Mouse (Mus musculus): ENCODE measurements around the gene Svs3b. TPM values are rescaled to one million over a fixed set of nuclear protein-coding genes. Genes with fewer than 3 reads are reported as not detected.
"Not testable (repeated sequence)": the region's sequence is repeated elsewhere in the genome, so short reads cannot be mapped to it uniquely, and the experiment has no call there.

Gene Svs3b
- total and polyA plus RNA-seq, 3 experiments, result not detected

- 79% methylated on average over 11 of the region's 11 CpGs for WGBS
Observed at GRCm38 (mm10) chr2:164221522-164221921, 34.9 kb downstream of the Svs3b start, which contains the start of gene Wfdc15b. TSS of gene Wfdc15b (minus strand) at chr2:164221660.

GRCm38 (mm10) chr2:164219295-164219694 is 37.1 kb downstream of the Svs3b start:
- intact Hi-C loops (cut with DNase I), result no loop called here
- H3K36me3 ChIP-seq (ENCODE audit: control insufficient read depth, insufficient read depth, low read length), result no peaks in the 10 kb centered on the region
- H3K9ac ChIP-seq (ENCODE audit: low read depth, low read length), result no peak overlapping the region
- no peak overlapping the region for H3K4me3 ChIP-seq
- 83% methylated on average over 9 of the region's 9 CpGs for WGBS
- no peak for DNase-seq
- H3K27ac ChIP-seq, result no peak overlapping the region
- H3K79me2 ChIP-seq (replicated peaks; ENCODE audit: control insufficient read depth, insufficient read depth, low read length), result no peaks in the 10 kb centered on the region
- H3K4me1 ChIP-seq (ENCODE audit: control insufficient read depth, insufficient read depth, low read length), result no peaks in the 10 kb centered on the region
- no peaks in the 10 kb centered on the region for H3K27me3 ChIP-seq (ENCODE audit: control insufficient read depth, insufficient read depth, low read length)
- no peak for TF ChIP-seq POLR2A (IDR thresholded peaks at IDR 0.05; ENCODE audit: insufficient read depth, low read depth, low read length)
- no peak for TF ChIP-seq CTCF (IDR thresholded peaks at IDR 0.05)
- TF ChIP-seq EP300 (IDR thresholded peaks at IDR 0.05; ENCODE audit: insufficient read depth, low read depth, low read length), result no peak

More at GRCm38 (mm10) chr2:164221522-164221921, 34.9 kb downstream of the Svs3b start, which contains the start of gene Wfdc15b:
- Histone ChIP-seq H3K79me2 (replicated peaks; ENCODE audit: control insufficient read depth, insufficient read depth, low read length) (no peaks in the 10 kb centered on the region), H3K27me3 (ENCODE audit: control insufficient read depth, insufficient read depth, low read length) (no peaks in the 10 kb centered on the region), H3K9ac (ENCODE audit: low read depth, low read length) (no peak within 1 kb of the TSS), H3K36me3 (ENCODE audit: control insufficient read depth, insufficient read depth, low read length) (no peaks in the 10 kb centered on the region), H3K27ac (no peak within 1 kb of the TSS), H3K4me1 (ENCODE audit: control insufficient read depth, insufficient read depth, low read length) (no peaks in the 10 kb centered on the region), H3K4me3 (no peak within 1 kb of the TSS)
- TF ChIP-seq POLR2A (IDR thresholded peaks at IDR 0.05; ENCODE audit: insufficient read depth, low read depth, low read length) (no peak), EP300 (IDR thresholded peaks at IDR 0.05; ENCODE audit: insufficient read depth, low read depth, low read length) (no peak), CTCF (IDR thresholded peaks at IDR 0.05) (no peak)
- intact Hi-C loops (cut with DNase I), result no loop called here
- no peak for DNase-seq

- Histone ChIP-seq H3K79me2 (replicated peaks; ENCODE audit: control insufficient read depth, insufficient read depth, low read length) (no peaks in the 10 kb centered on the region), H3K4me3 (no peak overlapping the region), H3K4me1 (ENCODE audit: control insufficient read depth, insufficient read depth, low read length) (no peaks in the 10 kb centered on the region), H3K27ac (no peak overlapping the region), H3K36me3 (ENCODE audit: control insufficient read depth, insufficient read depth, low read length) (no peaks in the 10 kb centered on the region), H3K9ac (ENCODE audit: low read depth, low read length) (no peak overlapping the region), H3K27me3 (ENCODE audit: control insufficient read depth, insufficient read depth, low read length) (no peaks in the 10 kb centered on the region)
- no peak for DNase-seq
- 86% methylated on average over 5 of the region's 5 CpGs for WGBS
- TF ChIP-seq EP300 (IDR thresholded peaks at IDR 0.05; ENCODE audit: insufficient read depth, low read depth, low read length) (no peak), CTCF (IDR thresholded peaks at IDR 0.05) (no peak), POLR2A (IDR thresholded peaks at IDR 0.05; ENCODE audit: insufficient read depth, low read depth, low read length) (no peak)
- intact Hi-C loops (cut with DNase I), result no loop called here
Observed at GRCm38 (mm10) chr2:164212711-164213110, 43.7 kb downstream of the Svs3b start.

- intact Hi-C loops (cut with DNase I), result no loop called here
- WGBS, result 84% methylated on average over 4 of the region's 4 CpGs
- no peaks in the 10 kb centered on the region for H3K27me3 ChIP-seq (ENCODE audit: control insufficient read depth, insufficient read depth, low read length)
- H3K4me3 ChIP-seq, result no peak overlapping the region
- no peaks in the 10 kb centered on the region for H3K36me3 ChIP-seq (ENCODE audit: control insufficient read depth, insufficient read depth, low read length)
- H3K4me1 ChIP-seq (ENCODE audit: control insufficient read depth, insufficient read depth, low read length), result no peaks in the 10 kb centered on the region
- no peak for DNase-seq
- TF ChIP-seq EP300 (IDR thresholded peaks at IDR 0.05; ENCODE audit: insufficient read depth, low read depth, low read length), result no peak
- no peak for TF ChIP-seq POLR2A (IDR thresholded peaks at IDR 0.05; ENCODE audit: insufficient read depth, low read depth, low read length)
- no peak for TF ChIP-seq CTCF (IDR thresholded peaks at IDR 0.05)
- no peak overlapping the region for H3K27ac ChIP-seq
- H3K79me2 ChIP-seq (replicated peaks; ENCODE audit: control insufficient read depth, insufficient read depth, low read length), result no peaks in the 10 kb centered on the region
- no peak overlapping the region for H3K9ac ChIP-seq (ENCODE audit: low read depth, low read length)
Observed at GRCm38 (mm10) chr2:164210892-164211291, 45.5 kb downstream of the Svs3b start.

- intact Hi-C loops (cut with DNase I), result no loop called here
- no peak overlapping the region for H3K27ac ChIP-seq
- no peak for DNase-seq
- no peak overlapping the region for H3K9ac ChIP-seq (ENCODE audit: low read depth, low read length)
- H3K36me3 ChIP-seq (ENCODE audit: control insufficient read depth, insufficient read depth, low read length), result no peaks in the 10 kb centered on the region
- WGBS, result 37% methylated on average over 4 of the region's 4 CpGs
- no peak overlapping the region for H3K4me3 ChIP-seq
- no peaks in the 10 kb centered on the region for H3K79me2 ChIP-seq (replicated peaks; ENCODE audit: control insufficient read depth, insufficient read depth, low read length)
- H3K27me3 ChIP-seq (ENCODE audit: control insufficient read depth, insufficient read depth, low read length), result no peaks in the 10 kb centered on the region
- H3K4me1 ChIP-seq (ENCODE audit: control insufficient read depth, insufficient read depth, low read length), result no peaks in the 10 kb centered on the region
- TF ChIP-seq EP300 (IDR thresholded peaks at IDR 0.05; ENCODE audit: insufficient read depth, low read depth, low read length) (no peak), POLR2A (IDR thresholded peaks at IDR 0.05; ENCODE audit: insufficient read depth, low read depth, low read length) (no peak), CTCF (IDR thresholded peaks at IDR 0.05) (no peak)
Observed at GRCm38 (mm10) chr2:164206676-164207075, 49.8 kb downstream of the Svs3b start.

GRCm38 (mm10) chr2:164206011-164206410 is 50.4 kb downstream of the Svs3b start:
- 90% methylated on average over 10 of the region's 10 CpGs for WGBS
- intact Hi-C loops (cut with DNase I); H3K27ac ChIP-seq: not testable (repeated sequence)

More at GRCm38 (mm10) chr2:164206011-164206410, 50.4 kb downstream of the Svs3b start:
- not testable (repeated sequence) for H3K27me3 ChIP-seq (ENCODE audit: control insufficient read depth, insufficient read depth, low read length); H3K79me2 ChIP-seq (replicated peaks; ENCODE audit: control insufficient read depth, insufficient read depth, low read length); H3K36me3 ChIP-seq (ENCODE audit: control insufficient read depth, insufficient read depth, low read length); H3K4me3 ChIP-seq; DNase-seq; H3K9ac ChIP-seq (ENCODE audit: low read depth, low read length); H3K4me1 ChIP-seq (ENCODE audit: control insufficient read depth, insufficient read depth, low read length)

Other genes with a start within 250 kb of the Svs3b start
- gene Pabpc1l, start 231.2 kb downstream of the Svs3b start, total RNA-seq (2021), result under 1 TPM; 0.32 to 0.63 TPM
- 0.73 and 0.90 TPM in 2 replicates for gene Pabpc1l, start 231.2 kb downstream of the Svs3b start, polyA plus RNA-seq (2012; rRNA removed)
- gene Stk4, start 186.3 kb downstream of the Svs3b start, total RNA-seq (2021), result 10 to 100 TPM; 14.3 to 14.7 TPM
- 6.4 and 10.7 TPM in 2 replicates for gene Stk4, start 186.3 kb downstream of the Svs3b start, polyA plus RNA-seq (2012; rRNA removed)
- 10 to 100 TPM; 18.5 to 22.9 TPM for gene Tomm34, start 185.5 kb downstream of the Svs3b start, total RNA-seq (2021)
- 24.7 and 28.7 TPM in 2 replicates for gene Tomm34, start 185.5 kb downstream of the Svs3b start, polyA plus RNA-seq (2012; rRNA removed)
- gene Kcns1, start 85.5 kb downstream of the Svs3b start, total RNA-seq (2021), result not detected
- 0.12 and 0.18 TPM in 2 replicates for gene Kcns1, start 85.5 kb downstream of the Svs3b start, polyA plus RNA-seq (2012; rRNA removed)
- not detected for gene Wfdc5, start 73.9 kb downstream of the Svs3b start, total RNA-seq (2021)
- not detected in 2 replicates for gene Wfdc5, start 73.9 kb downstream of the Svs3b start, polyA plus RNA-seq (2012; rRNA removed)
- gene Wfdc12, start 66.0 kb downstream of the Svs3b start, total RNA-seq (2021), result not detected
- not detected in 2 replicates for gene Wfdc12, start 66.0 kb downstream of the Svs3b start, polyA plus RNA-seq (2012; rRNA removed)
- gene Wfdc15a, start 56.5 kb downstream of the Svs3b start, total RNA-seq (2021), result not detected
- not detected in 2 replicates for gene Wfdc15a, start 56.5 kb downstream of the Svs3b start, polyA plus RNA-seq (2012; rRNA removed)
- not detected for gene Wfdc15b, start 35.0 kb downstream of the Svs3b start, total RNA-seq (2021)
- not detected in 2 replicates for gene Wfdc15b, start 35.0 kb downstream of the Svs3b start, polyA plus RNA-seq (2012; rRNA removed)
- not detected for gene Svs2, start 18.2 kb downstream of the Svs3b start, total RNA-seq (2021)
- gene Svs2, start 18.2 kb downstream of the Svs3b start, polyA plus RNA-seq (2012; rRNA removed), result not detected in 2 replicates
- not detected for gene Svs4, start 21.8 kb upstream of the Svs3b start, total RNA-seq (2021)
- gene Svs4, start 21.8 kb upstream of the Svs3b start, polyA plus RNA-seq (2012; rRNA removed), result not detected in 2 replicates
- not detected for gene Svs3a, start 32.6 kb upstream of the Svs3b start, total RNA-seq (2021)
- gene Svs3a, start 32.6 kb upstream of the Svs3b start, polyA plus RNA-seq (2012; rRNA removed), result not detected in 2 replicates
- gene Svs6, start 60.1 kb upstream of the Svs3b start, total RNA-seq (2021), result not detected
- gene Svs6, start 60.1 kb upstream of the Svs3b start, polyA plus RNA-seq (2012; rRNA removed), result not detected in 2 replicates
- gene Svs5, start 76.1 kb upstream of the Svs3b start, total RNA-seq (2021), result not detected
- not detected in 2 replicates for gene Svs5, start 76.1 kb upstream of the Svs3b start, polyA plus RNA-seq (2012; rRNA removed)
- gene Slpi, start 132.5 kb upstream of the Svs3b start, total RNA-seq (2021), result 10 to 100 TPM; 10.9 to 26.4 TPM
- 3.1 and 8.3 TPM in 2 replicates for gene Slpi, start 132.5 kb upstream of the Svs3b start, polyA plus RNA-seq (2012; rRNA removed)
- not detected for gene Rbpjl, start 146.5 kb upstream of the Svs3b start, total RNA-seq (2021)
- gene Rbpjl, start 146.5 kb upstream of the Svs3b start, polyA plus RNA-seq (2012; rRNA removed), result 0.03 and 0.18 TPM in 2 replicates
- gene Matn4, start 148.5 kb upstream of the Svs3b start, total RNA-seq (2021), result under 1 TPM; 0.26 to 0.43 TPM
- gene Matn4, start 148.5 kb upstream of the Svs3b start, polyA plus RNA-seq (2012; rRNA removed), result 0.70 and 0.82 TPM in 2 replicates
- 10 to 100 TPM; 20.2 to 26.0 TPM for gene Sdc4, start 187.2 kb upstream of the Svs3b start, total RNA-seq (2021)
- 14.7 and 15.5 TPM in 2 replicates for gene Sdc4, start 187.2 kb upstream of the Svs3b start, polyA plus RNA-seq (2012; rRNA removed)
- gene Sys1, start 200.3 kb upstream of the Svs3b start, total RNA-seq (2021), result 10 to 100 TPM; 21.1 to 26.4 TPM
- gene Sys1, start 200.3 kb upstream of the Svs3b start, polyA plus RNA-seq (2012; rRNA removed), result 52.0 and 55.0 TPM in 2 replicates
- 1 to 10 TPM; 8.0 to 9.2 TPM for gene Gm20458, start 204.3 kb upstream of the Svs3b start, total RNA-seq (2021)
- 7.8 and 17.2 TPM in 2 replicates for gene Gm20458, start 204.3 kb upstream of the Svs3b start, polyA plus RNA-seq (2012; rRNA removed)
- not detected for gene Trp53tg5, start 217.1 kb upstream of the Svs3b start, total RNA-seq (2021)
- not detected in 2 replicates for gene Trp53tg5, start 217.1 kb upstream of the Svs3b start, polyA plus RNA-seq (2012; rRNA removed)
- 10 to 100 TPM in 1 of 2 experiments, 1 to 10 TPM in 1; 8.0 to 10.3 TPM for gene Dbndd2, start 229.5 kb upstream of the Svs3b start, total RNA-seq (2021)
- gene Dbndd2, start 229.5 kb upstream of the Svs3b start, polyA plus RNA-seq (2012; rRNA removed), result 17.9 and 31.9 TPM in 2 replicates
- gene Pigt, start 240.9 kb upstream of the Svs3b start, total RNA-seq (2021), result 10 to 100 TPM; 31.3 to 31.5 TPM
- 47.1 and 51.3 TPM in 2 replicates for gene Pigt, start 240.9 kb upstream of the Svs3b start, polyA plus RNA-seq (2012; rRNA removed)